Mouse (Mus musculus) bone marrow, adult 2 months (tissue): ENCODE measurements around the gene Cd274.

Source experiments
- CTCF ChIP-seq: fragments of 200-500 bp; IDR thresholded peaks from 2 replicates; pipeline ENCODE4 v1.5.1; 2011; ENCODE audit warnings: low read length, control low read depth; ENCODE audit not compliant: control insufficient read depth, insufficient read depth
- POLR2A ChIP-seq: fragments of 200-500 bp; IDR thresholded peaks from 2 replicates; pipeline ENCODE4 v1.6.1; 2011; ENCODE audit warnings: low read depth, mild to moderate bottlenecking, control low read depth, low read length, borderline replicate concordance; ENCODE audit not compliant: control insufficient read depth

DNA sequence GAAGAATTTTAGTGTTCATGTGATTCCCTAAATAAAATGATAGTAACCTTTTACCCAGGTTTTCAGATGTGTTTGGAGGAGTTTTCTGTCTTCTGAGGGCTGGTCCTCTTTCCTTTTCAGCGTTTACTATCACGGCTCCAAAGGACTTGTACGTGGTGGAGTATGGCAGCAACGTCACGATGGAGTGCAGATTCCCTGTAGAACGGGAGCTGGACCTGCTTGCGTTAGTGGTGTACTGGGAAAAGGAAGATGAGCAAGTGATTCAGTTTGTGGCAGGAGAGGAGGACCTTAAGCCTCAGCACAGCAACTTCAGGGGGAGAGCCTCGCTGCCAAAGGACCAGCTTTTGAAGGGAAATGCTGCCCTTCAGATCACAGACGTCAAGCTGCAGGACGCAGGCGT is 6.2 kb downstream of the Cd274 start:
- TF ChIP-seq CTCF (no peak), POLR2A (no peak)
